Mouse (Mus musculus) layer of hippocampus, adult 18-20 months (tissue): ENCODE measurements at regions not wholly inside any gene's neighbourhood (a gene's known extent, or its start where the extent isn't known, plus 50 kb on each side); places are given as distances from the start of the nearest gene placed in this dataset.

Source experiments
- DNase-seq, 2 experiments: peaks; one replicate each; pipeline ENCODE4 v3.0.0; 2022; ENCODE audit warnings: low spot score in 2 of 2

DNA sequence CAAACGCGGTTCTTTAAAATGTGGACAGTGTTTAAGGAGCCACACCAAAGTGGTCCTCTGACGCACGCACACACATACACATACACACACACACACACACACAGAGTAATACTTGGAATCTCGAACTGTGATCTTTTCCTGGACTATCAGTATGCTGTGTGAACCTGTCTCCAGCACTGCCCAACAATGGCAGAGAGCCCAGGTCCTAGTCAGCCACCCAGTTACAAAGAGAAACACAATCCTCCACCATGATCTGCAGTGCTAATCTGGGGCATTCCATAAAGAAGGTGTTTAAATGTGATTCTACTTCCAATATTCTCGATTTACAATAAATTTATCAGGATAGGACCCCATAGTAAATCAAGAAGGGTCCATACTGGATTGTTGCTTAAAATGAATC lies 54.2 kb upstream of the Cplx2 start:
- no peak for DNase-seq

DNA sequence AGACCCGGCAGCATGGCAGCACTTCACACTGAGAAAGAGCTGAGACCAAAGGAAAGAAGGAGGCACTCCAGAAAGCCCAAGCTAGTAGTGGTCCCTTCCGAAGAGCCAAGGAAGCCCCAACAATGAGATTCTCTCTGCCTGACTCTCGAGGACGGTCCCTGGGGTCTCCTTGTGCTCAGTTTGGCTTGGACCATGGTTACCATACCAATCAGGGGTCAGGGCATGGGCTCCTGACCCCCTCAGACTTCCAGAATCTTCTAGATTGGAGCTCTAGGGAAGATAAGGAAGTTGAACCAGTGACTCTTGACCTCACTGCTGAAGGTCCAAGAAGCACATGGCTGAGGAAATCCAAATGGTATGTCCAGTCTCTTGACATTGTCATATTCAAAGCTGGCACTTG lies 53.0 kb upstream of the Cplx2 start:
- DNase-seq = no peak

DNA sequence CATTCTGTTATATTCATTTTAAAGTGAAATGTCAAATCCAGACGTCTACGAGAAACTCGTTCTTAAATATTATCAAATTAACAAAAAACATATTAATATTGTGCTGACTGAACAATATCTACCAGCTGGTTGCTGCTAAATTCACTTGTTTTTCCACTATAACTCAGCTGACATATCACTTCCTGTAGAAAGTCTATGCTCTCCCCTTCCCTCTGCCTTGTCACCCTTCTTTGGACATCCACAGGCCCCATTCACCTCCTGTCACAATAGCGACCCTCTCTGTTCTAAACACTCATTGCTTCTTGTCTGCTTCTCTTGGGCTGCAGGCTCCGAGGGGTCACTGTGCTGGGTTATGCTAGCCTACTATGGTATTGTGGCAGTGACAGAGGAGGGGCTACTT lies 52.5 kb upstream of the Cplx2 start:
- no peak for DNase-seq

DNA sequence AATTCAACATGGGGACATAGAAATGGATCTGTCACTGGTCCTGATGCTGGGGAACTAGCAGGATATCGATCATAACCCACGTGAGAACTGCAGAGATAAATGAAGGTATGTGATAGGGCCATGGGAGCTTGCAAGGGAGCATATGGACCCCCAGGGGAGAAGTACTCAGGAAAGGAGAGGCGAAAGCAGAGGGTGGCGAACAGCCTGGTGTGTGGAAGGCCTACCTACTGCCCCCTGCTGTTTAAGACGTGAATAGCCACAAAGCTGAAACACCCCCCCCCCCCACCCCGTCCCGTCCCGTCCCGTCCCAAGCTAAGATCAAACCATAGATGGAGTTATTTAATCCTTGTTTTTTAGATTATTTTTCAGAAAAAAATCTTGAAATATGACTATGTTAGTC lies 50.9 kb upstream of the Cplx2 start:
- no peak for DNase-seq

DNA sequence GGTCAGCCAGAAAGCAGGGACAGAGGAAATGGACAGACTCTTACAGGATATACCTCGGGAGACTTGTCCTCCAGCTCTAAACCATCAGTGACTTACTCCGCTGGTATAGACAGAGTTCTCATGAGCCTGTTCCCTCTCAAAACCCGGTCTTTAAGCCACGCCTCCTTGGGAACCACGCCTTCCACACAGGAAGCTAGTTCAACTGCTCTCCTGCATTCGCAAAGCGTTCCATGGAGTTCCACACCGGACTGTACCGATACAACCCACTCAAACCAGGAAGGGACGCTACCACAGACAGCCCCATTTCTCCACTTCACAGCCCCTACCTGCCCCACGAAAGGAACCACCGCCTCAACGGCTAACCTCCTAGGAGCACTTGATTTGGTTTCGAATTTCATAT lies 50.1 kb upstream of the Cplx2 start:
- DNase-seq = no peak
